Mouse (Mus musculus): ENCODE results near the gene Plod1. TPM values are rescaled to one million over a fixed set of nuclear protein-coding genes. Genes with fewer than 3 reads are reported as not detected.
"Not testable (repeated sequence)": the region's sequence is repeated elsewhere in the genome, so short reads cannot be mapped to it uniquely, and the experiment has no call there.

Gene Plod1
- polyA plus RNA-seq, 1 experiment from 2014 or later, result 46.9 TPM

- under 1% methylated on average over 30 of the region's 30 CpGs for WGBS
- H3K4me2 ChIP-seq, result peak within 1 kb of the TSS; percentile 84
- H3K9me3 ChIP-seq (replicated peaks), result no peaks in the 10 kb centered on the region
- ATAC-seq (ENCODE audit: insufficient number of reproducible peaks, low FRiP score), result peak; percentile 98
- peak within 1 kb of the TSS; percentile 73 for H3K27ac ChIP-seq (ENCODE audit: poor library complexity, severe bottlenecking)
- H3K27me3 ChIP-seq (replicated peaks), result no peaks in the 10 kb centered on the region
- peaks cover 49% of the 10 kb centered on the region for H3K36me3 ChIP-seq
- peak within 1 kb of the TSS; percentile 77 for H3K9ac ChIP-seq
- peaks cover 23% of the 10 kb centered on the region for H3K4me1 ChIP-seq (replicated peaks)
- H3K4me3 ChIP-seq, result peak within 1 kb of the TSS; percentile 74
Observed at GRCm38 (mm10) chr4:147868450-147869031, 68.0 kb downstream of the Plod1 start, which contains the start of the genes Miip and Fv1. Gene Miip (minus strand): TSS chr4:147868816. Gene Fv1 (plus strand): TSS chr4:147868979.

- H3K9ac ChIP-seq, result peak overlapping the region; percentile 77
- no peaks in the 10 kb centered on the region for H3K9me3 ChIP-seq (replicated peaks)
- WGBS, result 7% methylated on average over 22 of the region's 22 CpGs
- H3K27ac ChIP-seq (ENCODE audit: poor library complexity, severe bottlenecking), result peak overlapping the region; percentile 67
- H3K36me3 ChIP-seq, result peaks cover 49% of the 10 kb centered on the region
- H3K27me3 ChIP-seq (replicated peaks), result no peaks in the 10 kb centered on the region
- H3K4me3 ChIP-seq, result peak overlapping the region; percentile 74
- no peak; the same call in 1 of the 2 replicates for ATAC-seq (ENCODE audit: insufficient number of reproducible peaks, low FRiP score)
- H3K4me2 ChIP-seq, result peak overlapping the region; percentile 71
- peaks cover 23% of the 10 kb centered on the region for H3K4me1 ChIP-seq (replicated peaks)
Observed at GRCm38 (mm10) chr4:147867563-147868449, 68.8 kb downstream of the Plod1 start.

- H3K4me1 ChIP-seq (replicated peaks), result peaks cover 23% of the 10 kb centered on the region
- 44% methylated on average over 3 of the region's 3 CpGs for WGBS
- not testable (repeated sequence) for ATAC-seq (ENCODE audit: insufficient number of reproducible peaks, low FRiP score); H3K9me3 ChIP-seq (replicated peaks); H3K27ac ChIP-seq (ENCODE audit: poor library complexity, severe bottlenecking); H3K9ac ChIP-seq; H3K27me3 ChIP-seq (replicated peaks)
- H3K4me3 ChIP-seq, result 0 out of 2 replicates have a peak overlapping the region, but pooled peaks have one; percentile 74
- peak overlapping the region; percentile 71; the same call in 1 of the 2 replicates for H3K4me2 ChIP-seq
- H3K36me3 ChIP-seq, result peaks cover 49% of the 10 kb centered on the region
Observed at GRCm38 (mm10) chr4:147866793-147867192, 69.8 kb downstream of the Plod1 start.

- peaks cover 52% of the 10 kb centered on the region for H3K36me3 ChIP-seq
- WGBS, result 95% methylated on average over 9 of the region's 9 CpGs
- no peak for ATAC-seq (ENCODE audit: insufficient number of reproducible peaks, low FRiP score)
- H3K4me1 ChIP-seq (replicated peaks), result peaks cover 23% of the 10 kb centered on the region
- H3K27ac ChIP-seq (ENCODE audit: poor library complexity, severe bottlenecking), result no peak overlapping the region
- no peaks in the 10 kb centered on the region for H3K27me3 ChIP-seq (replicated peaks)
- H3K4me2 ChIP-seq, result no peak overlapping the region
- H3K9ac ChIP-seq, result no peak overlapping the region
- no peaks in the 10 kb centered on the region for H3K9me3 ChIP-seq (replicated peaks)
- no peak overlapping the region for H3K4me3 ChIP-seq
Observed at GRCm38 (mm10) chr4:147866056-147866455, 70.5 kb downstream of the Plod1 start.

GRCm38 (mm10) chr4:147865651-147866050 is 70.9 kb downstream of the Plod1 start:
- Histone ChIP-seq H3K4me3 (no peak overlapping the region), H3K27ac (ENCODE audit: poor library complexity, severe bottlenecking) (no peak overlapping the region), H3K9ac (no peak overlapping the region), H3K4me2 (no peak overlapping the region), H3K4me1 (replicated peaks) (peaks cover 23% of the 10 kb centered on the region), H3K9me3 (replicated peaks) (no peaks in the 10 kb centered on the region), H3K27me3 (replicated peaks) (no peaks in the 10 kb centered on the region), H3K36me3 (peaks cover 53% of the 10 kb centered on the region)
- no peak for ATAC-seq (ENCODE audit: insufficient number of reproducible peaks, low FRiP score)
- WGBS, result 89% methylated on average over 6 of the region's 6 CpGs

- no peaks in the 10 kb centered on the region for H3K9me3 ChIP-seq (replicated peaks)
- no peak overlapping the region for H3K4me3 ChIP-seq
- no peaks in the 10 kb centered on the region for H3K27me3 ChIP-seq (replicated peaks)
- WGBS, result 92% methylated on average over 3 of the region's 3 CpGs
- H3K4me1 ChIP-seq (replicated peaks), result 0 out of 2 replicates have a peak, but pooled peaks cover under 1% of the 10 kb centered on the region
- no peak overlapping the region for H3K9ac ChIP-seq
- peaks cover 59% of the 10 kb centered on the region for H3K36me3 ChIP-seq
- H3K4me2 ChIP-seq, result no peak overlapping the region
- ATAC-seq (ENCODE audit: insufficient number of reproducible peaks, low FRiP score), result no peak
- no peak overlapping the region for H3K27ac ChIP-seq (ENCODE audit: poor library complexity, severe bottlenecking)
Observed at GRCm38 (mm10) chr4:147862051-147862450, 74.5 kb downstream of the Plod1 start.

Other genes starting within 250 kb of the Plod1 start
- not detected in 2 replicates for gene Zfp534, start 234.2 kb downstream of the Plod1 start, polyA plus RNA-seq (2016; fragmentation: Nextera tagmentation; extraction: Ambion mirVana)
- 9.1 and 11.0 TPM in 2 replicates for gene Zfp984, start 127.0 kb downstream of the Plod1 start, polyA plus RNA-seq (2016; fragmentation: Nextera tagmentation; extraction: Ambion mirVana)
- 5.0 and 5.9 TPM in 2 replicates for gene Zfp933, start 88.4 kb downstream of the Plod1 start, polyA plus RNA-seq (2016; fragmentation: Nextera tagmentation; extraction: Ambion mirVana)
- 23.4 and 26.3 TPM in 2 replicates for gene Miip, start 68.0 kb downstream of the Plod1 start, polyA plus RNA-seq (2016; fragmentation: Nextera tagmentation; extraction: Ambion mirVana)
- 9.0 and 9.1 TPM in 2 replicates for gene Fv1, start 67.8 kb downstream of the Plod1 start, polyA plus RNA-seq (2016; fragmentation: Nextera tagmentation; extraction: Ambion mirVana)
- gene Mfn2, start 32.1 kb downstream of the Plod1 start, polyA plus RNA-seq (2016; fragmentation: Nextera tagmentation; extraction: Ambion mirVana), result 121 and 123 TPM in 2 replicates
- 24.6 and 24.9 TPM in 2 replicates for gene 2510039O18Rik, start 4.1 kb upstream of the Plod1 start, polyA plus RNA-seq (2016; fragmentation: Nextera tagmentation; extraction: Ambion mirVana)
- gene Nppb, start 49.0 kb upstream of the Plod1 start, polyA plus RNA-seq (2016; fragmentation: Nextera tagmentation; extraction: Ambion mirVana), result 276 and 282 TPM in 2 replicates
- 5,688 and 5,948 TPM in 2 replicates for gene Nppa, start 64.0 kb upstream of the Plod1 start, polyA plus RNA-seq (2016; fragmentation: Nextera tagmentation; extraction: Ambion mirVana)
- 7.8 and 9.3 TPM in 2 replicates for gene Clcn6, start 102.1 kb upstream of the Plod1 start, polyA plus RNA-seq (2016; fragmentation: Nextera tagmentation; extraction: Ambion mirVana)
- gene Mthfr, start 102.3 kb upstream of the Plod1 start, polyA plus RNA-seq (2016; fragmentation: Nextera tagmentation; extraction: Ambion mirVana), result 15.5 and 17.0 TPM in 2 replicates
- 18.9 and 19.8 TPM in 2 replicates for gene Agtrap, start 151.3 kb upstream of the Plod1 start, polyA plus RNA-seq (2016; fragmentation: Nextera tagmentation; extraction: Ambion mirVana)
- 36.6 and 39.3 TPM in 2 replicates for gene Mad2l2, start 193.6 kb upstream of the Plod1 start, polyA plus RNA-seq (2016; fragmentation: Nextera tagmentation; extraction: Ambion mirVana)
- 0.05 and 0.08 TPM in 2 replicates for gene Draxin, start 193.9 kb upstream of the Plod1 start, polyA plus RNA-seq (2016; fragmentation: Nextera tagmentation; extraction: Ambion mirVana)
- gene Fbxo6, start 215.4 kb upstream of the Plod1 start, polyA plus RNA-seq (2016; fragmentation: Nextera tagmentation; extraction: Ambion mirVana), result 20.2 and 22.9 TPM in 2 replicates
- gene Fbxo44, start 223.7 kb upstream of the Plod1 start, polyA plus RNA-seq (2016; fragmentation: Nextera tagmentation; extraction: Ambion mirVana), result 24.9 and 25.1 TPM in 2 replicates
- 0.70 and 0.92 TPM in 2 replicates for gene Fbxo2, start 223.9 kb upstream of the Plod1 start, polyA plus RNA-seq (2016; fragmentation: Nextera tagmentation; extraction: Ambion mirVana)

Data from heart, embryonic 12.5 days (tissue).